Mouse (Mus musculus): ENCODE measurements around the gene Dusp21.

Dusp21 gene

GRCm38 (mm10) chrX:18145557-18145956, at the start of gene Dusp21:
Dusp21 (plus strand) TSS chrX:18145857.
- no peak for DNase-seq

- DNase-seq: no peak
Observed at GRCm38 (mm10) chrX:18160734-18161442, 15.2 kb downstream of the Dusp21 start.

GRCm38 (mm10) chrX:18161796-18162191, 16.1 kb downstream of the Dusp21 start:
- DNase-seq: peak; percentile 62

- peak; percentile 99 for DNase-seq
Observed at GRCm38 (mm10) chrX:18162192-18162857, 16.7 kb downstream of the Dusp21 start, which contains the start of gene Kdm6a. Kdm6a (plus strand) TSS chrX:18162575.

- DNase-seq: peak; percentile 69
Observed at GRCm38 (mm10) chrX:18162861-18163731, 17.4 kb downstream of the Dusp21 start.

- peak; percentile 73 for DNase-seq
Observed at GRCm38 (mm10) chrX:18163917-18164624, 18.4 kb downstream of the Dusp21 start.

- no peak for DNase-seq
Observed at GRCm38 (mm10) chrX:18165121-18165520, 19.5 kb downstream of the Dusp21 start.

GRCm38 (mm10) chrX:18166961-18167360, 21.3 kb downstream of the Dusp21 start:
- no peak for DNase-seq

GRCm38 (mm10) chrX:18168940-18169339, 23.3 kb downstream of the Dusp21 start:
- DNase-seq: no peak

GRCm38 (mm10) chrX:18174831-18175230, 29.2 kb downstream of the Dusp21 start:
- DNase-seq: no peak

GRCm38 (mm10) chrX:18177803-18178202, 32.1 kb downstream of the Dusp21 start:
- no peak for DNase-seq

- DNase-seq: no peak
Observed at GRCm38 (mm10) chrX:18179492-18179891, 33.8 kb downstream of the Dusp21 start.

- no peak for DNase-seq
Observed at GRCm38 (mm10) chrX:18187203-18187602, 41.5 kb downstream of the Dusp21 start.

GRCm38 (mm10) chrX:18188293-18188692, 42.6 kb downstream of the Dusp21 start:
- DNase-seq: no peak

Data from liver (tissue).